Mouse (Mus musculus) cortical plate, adult 2 months (tissue): Measurements from ENCODE around the gene Clip3. TPM values are rescaled to one million over a fixed set of nuclear protein-coding genes. Genes with fewer than 3 reads are reported as not detected.

Experiments used
- H3K27ac ChIP-seq: fragments of 200-500 bp; 2 replicates; pipeline ENCODE4 v1.5.1; 2012; ENCODE audit warnings: low read length, control low read depth, inconsistent platforms; ENCODE audit not compliant: insufficient read depth
- H3K4me1 ChIP-seq: fragments of 200-500 bp; 2 replicates; pipeline ENCODE4 v1.6.1; 2011; ENCODE audit warnings: low read length; ENCODE audit not compliant: control insufficient read depth, insufficient read depth
- H3K4me3 ChIP-seq: fragments of 200-500 bp; 2 replicates; pipeline ENCODE4 v1.5.1; 2011; ENCODE audit warnings: mild to moderate bottlenecking, low read length, control low read depth; ENCODE audit not compliant: insufficient read depth
- CTCF ChIP-seq: fragments of 200-500 bp; IDR thresholded peaks from 2 replicates; pipeline ENCODE4 v1.5.1; 2011; ENCODE audit warnings: mild to moderate bottlenecking, control low read depth, low read length; ENCODE audit not compliant: insufficient read depth; ENCODE audit errors: extremely low read depth
- POLR2A ChIP-seq: fragments of 200-500 bp; IDR thresholded peaks from 2 replicates; pipeline ENCODE4 v1.6.1; 2011; ENCODE audit warnings: mild to moderate bottlenecking, low read length, control low read depth; ENCODE audit not compliant: insufficient read depth; ENCODE audit errors: extremely low read depth
- polyA plus RNA-seq: library from polyadenylated mRNA; depleted of rRNA; stranded (reverse); fragments of >200 nt; gene quantifications from 2 replicates; pipeline ENCODE4 v1.2.3, GENCODE M21; 2012; rRNA removed

The Clip3 gene
- 439 and 458 TPM in 2 replicates for polyA plus RNA-seq

DNA sequence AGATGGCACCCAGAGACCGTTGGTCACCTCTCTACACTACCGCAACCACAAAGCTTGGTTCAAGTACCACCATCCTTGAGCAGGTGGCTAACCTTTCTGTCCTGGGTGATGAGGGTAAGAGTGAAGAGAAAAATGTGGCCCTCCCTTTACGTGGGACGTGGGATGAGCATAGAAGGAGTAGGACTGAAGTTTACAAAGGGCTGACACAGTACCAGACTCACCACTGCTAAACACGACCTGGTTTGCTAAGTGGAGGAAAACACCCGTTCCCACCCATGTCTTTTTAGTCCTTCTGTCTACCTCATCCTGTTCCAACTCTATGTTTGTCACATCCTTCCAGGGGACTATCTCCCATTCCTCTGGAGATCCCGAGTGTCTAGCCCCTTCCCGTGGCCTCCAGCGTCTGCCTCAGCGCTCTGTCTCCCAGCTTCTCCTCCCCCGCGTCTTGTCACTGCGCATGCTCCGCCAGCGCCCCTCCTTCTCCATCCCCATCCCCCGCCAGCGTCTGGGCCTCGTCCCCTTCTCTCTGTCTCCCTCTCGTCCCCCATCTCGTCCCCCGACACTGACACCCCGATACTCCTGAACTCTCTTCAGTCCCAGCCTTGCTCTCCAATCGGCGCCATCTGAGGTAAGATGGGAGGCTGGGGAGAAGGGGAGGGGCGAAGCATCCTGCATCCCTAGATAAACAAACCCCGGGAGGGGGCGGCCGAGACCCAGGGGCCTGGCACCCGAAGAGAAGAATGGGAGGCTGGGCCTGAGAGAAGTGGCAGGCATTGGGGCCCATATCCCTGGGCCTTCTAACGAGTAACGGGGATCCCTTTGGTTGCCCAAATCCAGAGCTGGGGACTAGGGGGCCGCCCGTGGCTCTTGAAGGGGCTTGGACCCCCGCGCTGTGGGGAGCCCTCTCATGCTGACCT is at the start of gene Clip3:
Clip3 (plus strand) TSS at position 514 of the 917 bp plus-strand sequence.
- peak within 1 kb of the TSS; percentile 49 for H3K27ac ChIP-seq
- peak within 1 kb of the TSS; percentile 68 for H3K4me3 ChIP-seq
- TF ChIP-seq CTCF (no peak), POLR2A (peak; percentile 99)
- H3K4me1 ChIP-seq, result peaks cover 13% of the 10 kb centered on the region

- H3K4me3 ChIP-seq, result no peak overlapping the region
- TF ChIP-seq POLR2A (no peak), CTCF (no peak)
- H3K27ac ChIP-seq, result no peak overlapping the region
- no peaks in the 10 kb centered on the region for H3K4me1 ChIP-seq
Measured at GRCm38 (mm10) chr7:30251956-30252954, 39.3 kb upstream of the Clip3 start.

- Histone ChIP-seq H3K27ac (no peak overlapping the region), H3K4me3 (no peak overlapping the region), H3K4me1 (no peaks in the 10 kb centered on the region)
- TF ChIP-seq CTCF (no peak), POLR2A (no peak)
Measured at GRCm38 (mm10) chr7:30265041-30265440, 26.5 kb upstream of the Clip3 start.

DNA sequence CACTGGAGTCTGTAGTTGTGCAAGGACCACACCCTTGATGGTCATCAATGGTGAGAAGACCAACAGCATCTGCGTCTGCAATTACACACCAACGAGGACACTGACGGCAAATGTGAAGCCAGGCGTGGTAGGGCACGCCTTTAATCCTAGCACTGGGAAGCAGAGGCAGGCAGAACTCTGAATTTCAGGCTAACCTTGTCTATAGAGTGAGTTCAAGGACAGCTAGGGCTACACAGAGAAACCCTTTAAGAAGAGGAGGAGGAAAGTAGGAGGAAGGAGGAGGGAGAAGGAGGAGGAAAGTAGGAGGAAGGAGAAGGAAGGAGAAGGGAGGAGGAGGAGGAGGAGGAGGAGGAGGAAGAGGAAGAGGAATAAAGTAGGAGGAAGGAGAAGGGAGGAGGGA is 26.0 kb upstream of the Clip3 start:
- Histone ChIP-seq H3K4me3 (no peak overlapping the region), H3K27ac (no peak overlapping the region), H3K4me1 (no peaks in the 10 kb centered on the region)
- TF ChIP-seq CTCF (no peak), POLR2A (no peak)

GRCm38 (mm10) chr7:30265935-30266334 is 25.6 kb upstream of the Clip3 start:
- TF ChIP-seq CTCF (no peak), POLR2A (no peak)
- no peaks in the 10 kb centered on the region for H3K4me1 ChIP-seq
- H3K27ac ChIP-seq, result no peak overlapping the region
- H3K4me3 ChIP-seq, result no peak overlapping the region

- Histone ChIP-seq H3K4me1 (no peaks in the 10 kb centered on the region), H3K4me3 (no peak overlapping the region), H3K27ac (no peak overlapping the region)
- TF ChIP-seq CTCF, result no peak
- TF ChIP-seq POLR2A, result no peak
Measured at GRCm38 (mm10) chr7:30266780-30267179, 24.7 kb upstream of the Clip3 start.

GRCm38 (mm10) chr7:30269641-30270040 is 21.9 kb upstream of the Clip3 start:
- TF ChIP-seq POLR2A, result no peak
- TF ChIP-seq CTCF, result no peak
- no peak overlapping the region for H3K27ac ChIP-seq
- H3K4me1 ChIP-seq, result no peaks in the 10 kb centered on the region
- no peak overlapping the region for H3K4me3 ChIP-seq

DNA sequence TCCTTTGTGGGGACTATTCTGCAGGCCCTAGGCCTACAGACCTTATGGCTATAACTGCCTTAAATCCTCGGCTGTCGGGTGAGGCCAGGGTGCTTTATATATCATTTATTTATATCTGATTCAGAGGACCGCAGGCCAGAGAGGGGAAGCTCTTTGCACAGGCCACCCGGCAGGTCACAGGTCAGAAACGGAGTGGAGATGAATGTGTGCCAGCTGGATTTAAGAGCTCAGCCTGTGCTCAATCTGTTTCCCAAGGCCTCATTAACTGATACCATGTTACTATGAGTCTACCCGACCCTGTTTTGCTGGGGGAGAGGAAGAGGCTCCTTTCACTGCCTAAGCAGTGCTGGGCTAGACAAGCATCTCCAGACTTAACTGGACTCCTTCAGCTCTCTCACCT is 17.1 kb upstream of the Clip3 start:
- TF ChIP-seq CTCF (no peak), POLR2A (no peak)
- H3K27ac ChIP-seq, result no peak overlapping the region
- H3K4me3 ChIP-seq, result no peak overlapping the region
- no peaks in the 10 kb centered on the region for H3K4me1 ChIP-seq

GRCm38 (mm10) chr7:30278911-30279310 is 12.6 kb upstream of the Clip3 start:
- H3K4me1 ChIP-seq, result no peaks in the 10 kb centered on the region

More at GRCm38 (mm10) chr7:30278911-30279310, 12.6 kb upstream of the Clip3 start:
- Histone ChIP-seq H3K27ac (no peak overlapping the region), H3K4me3 (no peak overlapping the region)
- TF ChIP-seq CTCF (no peak), POLR2A (no peak)
